Mouse (Mus musculus) kidney, adult 9 months (tissue): ENCODE results near the gene Pin1.
"Not testable (repeated sequence)": the region's sequence is repeated elsewhere in the genome, so short reads cannot be mapped to it uniquely, and the experiment has no call there.

Source experiments
- DNase-seq: peaks from one replicate; pipeline ENCODE4 v3.0.0; 2022

Pin1 gene

GRCm38 (mm10) chr9:20662874-20663273 lies 11.0 kb downstream of the Pin1 start:
- no peak for DNase-seq

- no peak for DNase-seq
Measured at GRCm38 (mm10) chr9:20663956-20664355, 12.1 kb downstream of the Pin1 start.

- DNase-seq = no peak
Measured at GRCm38 (mm10) chr9:20664366-20664765, 12.5 kb downstream of the Pin1 start.

GRCm38 (mm10) chr9:20664982-20665637 lies 13.2 kb downstream of the Pin1 start:
- no peak for DNase-seq

- DNase-seq = no peak
Measured at GRCm38 (mm10) chr9:20665925-20666324, 14.0 kb downstream of the Pin1 start.

GRCm38 (mm10) chr9:20666510-20667034 lies 14.7 kb downstream of the Pin1 start:
- DNase-seq = no peak

GRCm38 (mm10) chr9:20668065-20668464 lies 16.2 kb downstream of the Pin1 start:
- no peak for DNase-seq

GRCm38 (mm10) chr9:20672047-20672446 lies 20.2 kb downstream of the Pin1 start:
- no peak for DNase-seq

- no peak for DNase-seq
Measured at GRCm38 (mm10) chr9:20677892-20678291, 26.0 kb downstream of the Pin1 start.

- DNase-seq = no peak
Measured at GRCm38 (mm10) chr9:20680378-20680958, 28.6 kb downstream of the Pin1 start.

- no peak for DNase-seq
Measured at GRCm38 (mm10) chr9:20681546-20682388, 29.9 kb downstream of the Pin1 start.

GRCm38 (mm10) chr9:20682389-20682722 lies 30.5 kb downstream of the Pin1 start:
- DNase-seq = no peak

- DNase-seq = no peak
Measured at GRCm38 (mm10) chr9:20685081-20685861, 33.4 kb downstream of the Pin1 start.

GRCm38 (mm10) chr9:20689403-20689802 lies 37.5 kb downstream of the Pin1 start:
- no peak for DNase-seq

- no peak for DNase-seq
Measured at GRCm38 (mm10) chr9:20689913-20690312, 38.0 kb downstream of the Pin1 start.

GRCm38 (mm10) chr9:20690449-20690848 lies 38.6 kb downstream of the Pin1 start:
- not testable (repeated sequence) for DNase-seq

- DNase-seq = no peak
Measured at GRCm38 (mm10) chr9:20692863-20693262, 41.0 kb downstream of the Pin1 start.

GRCm38 (mm10) chr9:20694721-20695235 lies 42.9 kb downstream of the Pin1 start:
- DNase-seq = no peak

- no peak for DNase-seq
Measured at GRCm38 (mm10) chr9:20696107-20696712, 44.3 kb downstream of the Pin1 start.

GRCm38 (mm10) chr9:20697466-20697865 lies 45.6 kb downstream of the Pin1 start:
- no peak for DNase-seq

GRCm38 (mm10) chr9:20703832-20704380 lies 52.0 kb downstream of the Pin1 start:
- DNase-seq = no peak

GRCm38 (mm10) chr9:20705420-20705819 lies 53.5 kb downstream of the Pin1 start:
- DNase-seq = no peak
